Mouse (Mus musculus) Patski (cell line): ENCODE measurements around the gene Thbs3. TPM values are rescaled to one million over a fixed set of nuclear protein-coding genes. Genes with fewer than 3 reads are reported as not detected.
A peak's percentile ranks its signal among the peaks of the same experiment; 100 is the strongest.
"Not testable (repeated sequence)": the region's sequence is repeated elsewhere in the genome, so short reads cannot be mapped to it uniquely, and the experiment has no call there.

Experiments used
- ATAC-seq: fragments of 100-300 bp; one replicate; pipeline ENCODE4 v1.8.0; 2021
- CTCF ChIA-PET: fragments of 350-600 bp; sonication (Branson Sonifier 250); formaldehyde crosslinking; loops from one replicate; lab custom pipeline; 2022; ENCODE audit warnings: inconsistent platforms; lab: Charles Lee
- POLR2A ChIA-PET: fragments of 350-600 bp; sonication (Branson Sonifier 250); formaldehyde crosslinking; loops from one replicate; lab custom pipeline; 2022; ENCODE audit warnings: antibody characterized with exemption, inconsistent platforms; lab: Charles Lee
- DNase-seq: peaks from one replicate; pipeline ENCODE4 v3.0.0-alpha.2; 2011; ENCODE audit warnings: low read depth, low spot score
- H3K27me3 ChIP-seq: fragments of 371-371 bp; one replicate; pipeline ENCODE4 v1.5.1; 2021
- CTCF ChIP-seq: fragments of 100-300 bp; IDR thresholded peaks from one replicate; pipeline ENCODE4 v1.5.1; 2021
- in situ Hi-C: fragments of 300-500 bp; cut with MboI; formaldehyde crosslinking; loops from 3 replicates; pipeline ENCODE4 v1.11.1; 2018; ENCODE audit warnings: low pct_unique_long_range_greater_than_20kb, mixed read lengths
- polyA plus RNA-seq: library from polyadenylated mRNA; unstranded; gene quantifications from one replicate; pipeline ENCODE4 v1.2.3, GENCODE M21; 2021

Gene Thbs3
- polyA plus RNA-seq, 1 experiment from 2014 or later: 86.6 TPM

- in situ Hi-C loops: loop anchor here (25.0 kb wide), 1 partner anchor 521 kb away; the partner anchor contains the start of gene Khdc4
- no peak for TF ChIP-seq CTCF
- no peaks in the 10 kb centered on the region for H3K27me3 ChIP-seq
- DNase-seq: no peak
- POLR2A ChIA-PET: no interaction called here
- CTCF ChIA-PET: no interaction called here
- no peak for ATAC-seq
Observed at GRCm38 (mm10) chr3:89208736-89209135, 6.2 kb upstream of the Thbs3 start.

GRCm38 (mm10) chr3:89209731-89210130 lies 5.2 kb upstream of the Thbs3 start:
- no peak for ATAC-seq
- H3K27me3 ChIP-seq: no peaks in the 10 kb centered on the region
- ChIA-PET CTCF (interaction anchor here (0.8 kb wide), 1 partner anchor 118 kb away, joined by 3 read pairs; no protein-coding TSS in a partner anchor), POLR2A (interaction anchor here (0.8 kb wide), 1 partner anchor 106 kb away, joined by 4 read pairs; no protein-coding TSS in a partner anchor)
- DNase-seq: no peak
- TF ChIP-seq CTCF: no peak
- in situ Hi-C loops: loop anchor here (25.0 kb wide), 1 partner anchor 522 kb away; the partner anchor contains the start of gene Khdc4

DNA sequence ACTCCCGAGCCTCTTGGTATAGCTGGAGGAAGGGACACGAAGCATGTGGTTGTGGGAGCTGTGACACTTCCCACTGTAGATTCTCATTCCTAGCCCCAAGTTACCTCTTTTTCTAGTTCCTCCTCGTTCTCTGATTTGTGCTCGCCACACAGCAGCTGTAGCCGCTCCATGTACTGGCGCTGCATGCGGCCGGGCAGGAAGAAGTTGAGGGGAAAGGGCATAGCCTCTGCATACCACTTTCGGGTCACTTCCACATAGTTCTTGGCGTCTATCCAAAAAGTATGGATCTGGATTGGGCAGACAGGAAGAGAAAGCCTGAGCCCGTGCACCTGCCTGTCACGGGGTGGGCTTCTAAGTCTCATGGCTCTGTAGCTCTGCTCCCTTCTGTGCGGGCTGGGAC lies 4.8 kb upstream of the Thbs3 start:
- DNase-seq: no peak
- H3K27me3 ChIP-seq: no peaks in the 10 kb centered on the region
- no peak for TF ChIP-seq CTCF
- POLR2A ChIA-PET: interaction anchor here (0.8 to 1.0 kb wide), 2 partner anchors 106 to 120 kb away, joined by 3 to 4 read pairs; no protein-coding TSS in a partner anchor
- in situ Hi-C loops: loop anchor here (25.0 kb wide), 1 partner anchor 523 kb away; the partner anchor contains the start of gene Khdc4
- CTCF ChIA-PET: interaction anchor here (0.8 to 1.4 kb wide), 6 partner anchors 13 to 152 kb away, joined by 3 to 5 read pairs (median 3); no protein-coding TSS in a partner anchor
- no peak for ATAC-seq

DNA sequence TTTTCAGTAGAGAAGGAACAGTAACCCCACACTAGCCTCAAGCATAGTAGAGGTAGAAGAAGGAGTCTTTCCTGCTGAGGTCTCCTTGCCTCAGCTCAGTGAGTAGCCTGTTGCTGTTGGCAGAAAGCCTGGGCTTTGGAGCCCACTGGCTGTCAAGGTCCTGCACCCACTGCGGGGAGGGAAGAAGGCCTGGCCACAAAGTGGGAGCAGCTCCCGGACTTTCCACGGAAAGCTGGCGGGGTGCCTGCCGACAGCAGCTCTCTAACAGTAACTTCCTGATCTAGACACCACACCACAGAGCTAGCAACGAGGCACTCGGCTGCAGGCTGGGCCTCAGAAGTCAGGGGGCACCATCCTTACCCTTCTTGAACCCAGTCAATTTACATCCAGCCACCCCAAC lies 4.2 kb upstream of the Thbs3 start:
- ChIA-PET POLR2A (interaction anchor here (0.8 to 1.5 kb wide), 4 partner anchors 8 to 121 kb away, joined by 3 to 5 read pairs (median 4); partner anchors contain the start of genes Gba and Gm43738), CTCF (interaction anchor here (0.8 to 1.4 kb wide), 8 partner anchors 8 to 152 kb away, joined by 3 to 5 read pairs (median 3); partner anchors contain the start of gene Gba)
- no peak for TF ChIP-seq CTCF
- H3K27me3 ChIP-seq: no peaks in the 10 kb centered on the region
- in situ Hi-C loops: loop anchor here (25.0 kb wide), 1 partner anchor 523 kb away; the partner anchor contains the start of gene Khdc4
- ATAC-seq (no peak), DNase-seq (peak; percentile 25)

GRCm38 (mm10) chr3:89213803-89214530 lies 1.0 kb upstream of the Thbs3 start:
- ChIA-PET POLR2A (interaction anchor here (0.5 to 2.5 kb wide), 8 partner anchors 10 to 126 kb away, joined by 3 to 10 read pairs (median 4); partner anchors contain the start of genes Fdps and Gba), CTCF (interaction anchor here (2.3 kb wide), 1 partner anchor 10 kb away, joined by 6 read pairs; no protein-coding TSS in a partner anchor)
- H3K27me3 ChIP-seq: no peaks in the 10 kb centered on the region
- DNase-seq (peak; percentile 64), ATAC-seq (peak; percentile 76)
- in situ Hi-C loops: loop anchor here (25.0 kb wide), 1 partner anchor 527 kb away; the partner anchor contains the start of gene Khdc4
- TF ChIP-seq CTCF: no peak

DNA sequence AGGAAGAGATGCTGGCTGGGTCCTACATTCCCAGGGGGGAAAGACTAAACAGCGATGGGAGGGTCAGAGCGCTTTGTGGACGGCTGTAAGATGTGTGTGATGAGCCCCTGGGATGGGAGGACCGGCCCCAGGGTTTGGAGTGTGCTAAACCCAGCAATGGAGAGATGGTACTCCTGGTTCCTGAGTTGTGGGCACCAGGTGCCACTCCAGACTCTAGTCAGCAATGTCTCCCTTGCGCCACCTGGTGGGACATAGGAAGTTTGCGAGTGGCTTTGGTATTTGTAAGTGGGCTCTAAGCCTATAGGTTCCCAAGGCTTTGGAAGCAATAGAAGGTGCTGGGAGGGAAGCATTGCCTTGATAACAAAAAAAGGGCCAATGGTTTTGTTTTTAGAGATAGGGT lies 873 bp downstream of the Thbs3 start:
- no peak for TF ChIP-seq CTCF

DNA sequence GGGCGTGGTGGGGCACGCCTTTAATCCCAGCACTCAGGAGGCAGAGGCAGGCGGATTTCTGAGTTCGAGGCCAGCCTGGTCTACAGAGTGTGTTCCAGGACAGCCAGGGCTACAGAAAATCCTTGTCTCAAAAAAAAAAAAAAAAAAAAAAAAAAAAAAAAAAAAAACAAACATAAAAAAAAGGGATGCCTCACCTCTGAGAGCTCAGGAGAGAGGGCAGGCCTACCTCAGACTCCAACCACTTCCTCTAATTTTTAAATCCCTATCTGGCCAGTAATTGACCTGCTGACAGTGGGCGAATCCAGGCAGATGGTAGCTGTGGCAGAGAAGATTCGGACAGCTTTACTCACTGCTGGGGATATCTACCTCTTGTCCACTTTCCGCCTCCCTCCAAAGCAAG lies 1.4 kb downstream of the Thbs3 start:
- CTCF ChIA-PET: interaction anchor here (0.8 to 2.1 kb wide), 5 partner anchors 9 to 129 kb away, joined by 3 to 6 read pairs (median 4); partner anchors contain the start of gene Mtx1
- POLR2A ChIA-PET, DNase-seq, H3K27me3 ChIP-seq, ATAC-seq: not testable (repeated sequence)
- in situ Hi-C loops: loop anchor here (5.0 to 25.0 kb wide), 2 partner anchors 129 to 529 kb away; partner anchors contain the start of gene Khdc4

More for the DNA sequence above, 873 bp downstream of the Thbs3 start:
- ATAC-seq (no peak), DNase-seq (peak; percentile 73)
- ChIA-PET POLR2A (no interaction called here), CTCF (interaction anchor here (1.0 to 2.3 kb wide), 5 partner anchors 9 to 126 kb away, joined by 3 to 6 read pairs (median 4); partner anchors contain the start of gene Mtx1)
- in situ Hi-C loops: loop anchor here (5.0 to 25.0 kb wide), 2 partner anchors 129 to 529 kb away; partner anchors contain the start of gene Khdc4
- H3K27me3 ChIP-seq: no peaks in the 10 kb centered on the region

DNA sequence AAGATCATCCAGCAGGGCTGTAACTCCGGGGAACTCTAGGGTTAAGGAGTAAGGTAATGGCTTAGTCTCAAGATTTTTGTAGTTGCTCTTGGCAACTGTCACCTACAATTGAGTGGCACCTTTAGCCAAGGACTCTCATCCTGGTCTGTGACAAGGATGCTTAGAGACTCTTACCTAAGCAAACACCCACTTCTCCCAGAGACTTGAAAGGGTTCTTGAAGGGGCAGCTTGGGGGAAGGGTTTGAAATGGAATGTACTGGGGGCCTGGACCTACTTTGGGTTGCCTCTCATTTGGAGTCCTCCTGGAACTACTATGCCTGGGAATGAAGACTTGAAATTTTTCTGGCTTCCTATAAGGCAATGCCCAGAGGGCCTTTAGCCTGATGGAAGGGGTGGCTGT lies 3.3 kb downstream of the Thbs3 start:
- no peaks in the 10 kb centered on the region for H3K27me3 ChIP-seq
- ChIA-PET POLR2A (interaction anchor here (2.0 kb wide), 1 partner anchor 16 kb away, joined by 4 read pairs; no protein-coding TSS in a partner anchor), CTCF (interaction anchor here (1.1 to 2.1 kb wide), 2 partner anchors 25 to 131 kb away, joined by 6 read pairs; no protein-coding TSS in a partner anchor)
- no peak for TF ChIP-seq CTCF
- in situ Hi-C loops: loop anchor here (5.0 to 25.0 kb wide), 2 partner anchors 131 to 531 kb away; partner anchors contain the start of gene Khdc4
- ATAC-seq: no peak
- DNase-seq: no peak

- CTCF ChIA-PET: no interaction called here
- no peak for TF ChIP-seq CTCF
- in situ Hi-C loops: loop anchor here (5.0 to 25.0 kb wide), 2 partner anchors 132 to 532 kb away; partner anchors contain the start of gene Khdc4
- ATAC-seq (no peak), DNase-seq (no peak)
- POLR2A ChIA-PET: no interaction called here
- H3K27me3 ChIP-seq: no peaks in the 10 kb centered on the region
Observed at GRCm38 (mm10) chr3:89219546-89219945, 4.6 kb downstream of the Thbs3 start.

GRCm38 (mm10) chr3:89221167-89221566 lies 6.2 kb downstream of the Thbs3 start:
- no peaks in the 10 kb centered on the region for H3K27me3 ChIP-seq
- in situ Hi-C loops: loop anchor here (25.0 kb wide), 1 partner anchor 534 kb away; the partner anchor contains the start of gene Khdc4
- ATAC-seq (no peak), DNase-seq (no peak)
- CTCF ChIA-PET: no interaction called here
- TF ChIP-seq CTCF: no peak
- POLR2A ChIA-PET: no interaction called here
